Mouse (Mus musculus) CH12F3 (cell line): ENCODE measurements around the gene Cdh23.

Experiments
- in situ Hi-C: fragments of 300-500 bp; cut with MboI; formaldehyde crosslinking; loops from 2 replicates; pipeline ENCODE4 v1.14.3; 2020; ENCODE audit warnings: low sequenced_read_pairs

Gene Cdh23

GRCm38 (mm10) chr10:60498538-60498937 lies 197.8 kb downstream of the Cdh23 start:
- in situ Hi-C loops = no loop called here

DNA sequence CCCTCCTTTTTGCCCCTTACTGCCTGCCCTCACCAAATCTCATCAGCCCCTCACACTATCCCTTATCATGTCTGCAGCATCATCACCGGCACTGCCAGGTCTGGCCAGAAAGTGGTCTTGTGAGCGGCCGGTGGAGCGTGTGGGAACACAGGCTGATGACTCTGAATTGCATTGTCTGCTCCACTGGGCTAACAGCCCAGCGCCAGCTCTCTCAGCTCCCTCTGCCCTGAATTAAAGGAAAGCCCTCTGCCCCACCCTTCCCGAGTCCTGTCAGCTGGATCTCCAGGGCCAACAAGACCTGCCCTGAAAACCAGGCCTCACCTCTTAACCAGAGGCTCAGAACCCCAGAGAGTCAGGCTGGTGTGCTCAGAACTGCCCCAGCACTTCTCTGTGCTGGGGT lies 201.2 kb downstream of the Cdh23 start:
- in situ Hi-C loops = no loop called here

- in situ Hi-C loops = no loop called here
These were observed 204.8 kb downstream of the Cdh23 start for GRCm38 (mm10) chr10:60491538-60491937.

GRCm38 (mm10) chr10:60481381-60481780 lies 214.9 kb downstream of the Cdh23 start:
- in situ Hi-C loops = no loop called here

DNA sequence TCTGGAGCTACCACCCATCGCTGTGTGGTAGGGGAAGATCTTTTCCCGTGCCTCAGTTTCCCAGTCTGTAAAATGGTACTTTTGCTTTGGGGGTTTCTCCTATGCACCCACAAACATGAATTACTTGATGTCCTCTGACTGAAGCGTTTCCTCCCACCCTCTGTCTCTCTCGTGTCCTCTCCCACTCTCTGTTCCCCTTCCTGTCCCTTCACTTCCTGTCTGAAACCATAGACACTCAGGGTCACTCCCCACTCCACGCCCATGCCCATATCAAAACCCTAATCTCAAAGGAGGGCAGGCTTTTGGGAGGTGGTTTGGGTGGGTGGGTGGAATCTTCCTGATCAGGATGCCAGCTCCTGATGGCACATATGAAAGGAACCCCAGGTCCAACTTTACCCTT lies 221.7 kb downstream of the Cdh23 start:
- in situ Hi-C loops = no loop called here

- in situ Hi-C loops = no loop called here
These were observed 222.4 kb downstream of the Cdh23 start for GRCm38 (mm10) chr10:60473782-60474322.

DNA sequence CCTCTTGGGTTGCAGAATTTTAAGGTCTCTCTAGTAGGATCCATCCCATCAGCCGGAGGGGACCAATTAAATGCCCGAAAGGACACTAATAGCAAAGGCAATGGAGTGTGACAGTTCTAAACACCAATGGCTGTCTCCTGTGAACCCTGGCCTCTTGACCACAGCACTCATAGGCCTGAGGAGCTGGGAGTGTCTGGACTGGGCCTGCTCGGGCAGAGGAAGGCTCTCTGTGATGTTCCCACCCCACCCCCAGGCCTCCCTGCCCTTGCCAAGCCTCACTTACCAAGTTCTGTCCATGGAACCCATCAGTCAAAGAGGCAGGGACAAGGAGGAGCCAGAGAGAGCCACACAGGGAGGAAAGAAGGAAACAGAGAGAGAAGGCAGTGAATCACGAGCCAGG lies 228.5 kb downstream of the Cdh23 start:
- in situ Hi-C loops = no loop called here

DNA sequence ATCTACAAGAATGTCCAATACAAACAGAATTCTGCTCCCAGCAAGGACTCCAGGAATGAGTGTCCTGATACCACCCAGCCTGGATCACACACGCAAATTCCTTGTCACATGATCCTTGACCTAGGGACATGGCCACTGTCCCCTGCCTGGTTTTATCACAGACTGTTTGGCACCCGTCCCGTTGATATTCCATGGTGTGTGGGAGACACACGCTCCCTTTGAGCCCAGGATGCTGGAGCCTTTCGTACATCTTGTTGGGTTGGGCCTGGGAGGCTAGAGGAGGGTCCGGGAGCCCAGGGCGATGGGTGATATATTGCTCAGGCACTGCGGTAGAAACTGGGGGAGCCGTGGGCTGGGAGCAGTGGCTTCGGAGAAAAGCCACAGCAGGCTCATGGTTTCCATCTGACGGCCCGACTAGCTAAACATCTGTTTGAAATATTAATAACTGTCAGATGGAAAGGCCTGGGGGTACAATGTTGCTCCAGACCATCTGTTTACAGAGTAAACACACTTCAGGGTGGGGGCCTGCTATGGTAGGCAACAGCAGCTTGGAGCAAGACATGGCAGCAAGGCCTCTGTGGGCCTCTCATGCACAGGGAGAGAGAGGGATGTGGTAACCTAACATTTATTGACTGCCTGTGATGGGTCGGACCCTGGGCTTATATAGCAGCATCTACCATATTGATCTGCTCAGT lies 232.2 kb downstream of the Cdh23 start:
- in situ Hi-C loops = no loop called here

GRCm38 (mm10) chr10:60456662-60457397 lies 239.5 kb downstream of the Cdh23 start:
- in situ Hi-C loops = no loop called here

DNA sequence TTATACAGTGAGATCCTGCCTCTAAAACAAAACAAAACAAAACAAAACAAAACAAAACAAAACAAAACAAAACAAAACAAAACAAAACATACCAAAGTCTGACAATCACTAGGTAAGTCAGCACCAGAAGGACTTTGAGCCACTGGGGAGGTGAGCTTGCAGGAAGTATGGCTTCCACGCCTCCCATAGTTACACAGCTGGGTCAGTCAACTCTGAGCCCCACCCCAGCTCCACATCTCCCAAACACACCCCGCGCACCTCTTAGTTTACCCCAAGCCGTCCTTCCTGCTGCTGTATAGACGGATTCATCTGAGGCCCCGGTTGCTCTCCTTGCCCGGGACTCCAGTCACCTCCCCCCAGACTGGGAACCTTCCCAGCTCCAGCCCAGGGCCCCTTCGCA lies 241.1 kb downstream of the Cdh23 start:
- in situ Hi-C loops = no loop called here

- in situ Hi-C loops = no loop called here
These were observed 249.1 kb downstream of the Cdh23 start for GRCm38 (mm10) chr10:60447186-60447585.

DNA sequence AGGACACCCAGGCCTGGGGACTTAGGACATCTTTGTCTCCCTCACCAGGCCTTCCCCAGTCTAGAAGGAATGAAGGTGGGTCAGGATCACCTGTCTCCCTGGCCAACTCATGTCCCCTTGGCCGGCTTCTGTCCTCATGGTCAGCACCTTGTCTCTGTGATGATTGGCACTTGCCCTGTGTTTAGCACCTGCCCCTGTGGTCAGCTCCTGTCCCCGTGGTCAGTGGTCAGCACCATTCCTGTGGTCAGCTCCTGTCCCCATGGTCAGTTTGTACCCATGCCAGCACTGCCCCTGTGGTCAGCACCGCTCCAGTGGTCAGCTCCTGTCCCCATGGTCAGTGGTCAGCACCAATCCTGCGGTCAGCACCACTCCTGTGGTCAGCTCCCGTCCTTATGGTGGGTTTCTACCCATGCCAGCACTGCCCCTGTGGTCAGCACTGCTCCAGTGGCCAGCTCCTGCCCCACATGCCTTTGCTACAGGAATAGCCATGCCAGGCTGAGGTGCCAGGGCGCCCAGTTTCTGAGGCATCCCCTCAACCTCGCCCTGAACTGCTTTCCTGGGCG lies 251.2 kb downstream of the Cdh23 start:
- in situ Hi-C loops = no loop called here

- in situ Hi-C loops = no loop called here
These were observed 253.2 kb downstream of the Cdh23 start for GRCm38 (mm10) chr10:60443078-60443477.

- in situ Hi-C loops = no loop called here
These were observed 254.0 kb downstream of the Cdh23 start for GRCm38 (mm10) chr10:60442321-60442720.

DNA sequence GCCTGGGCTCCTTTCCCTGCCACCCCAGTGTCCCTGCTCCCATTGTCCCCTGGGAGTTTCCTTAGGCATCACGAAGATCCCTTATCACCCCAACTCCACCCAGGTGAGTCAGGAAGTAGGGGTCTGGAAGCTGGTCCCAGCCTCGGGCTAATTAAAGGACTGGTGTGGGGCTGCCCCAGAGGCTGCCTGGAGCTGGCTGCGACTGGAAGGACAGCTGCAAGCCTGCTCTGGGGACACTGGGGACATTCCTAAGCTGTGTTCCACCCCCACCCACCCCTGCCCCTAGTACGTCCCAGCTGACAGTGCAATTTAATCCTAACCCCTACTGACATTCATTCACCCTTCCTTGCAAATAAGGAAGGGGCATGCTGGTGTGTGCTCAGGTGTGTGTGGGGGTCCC lies 263.6 kb downstream of the Cdh23 start:
- in situ Hi-C loops = no loop called here

DNA sequence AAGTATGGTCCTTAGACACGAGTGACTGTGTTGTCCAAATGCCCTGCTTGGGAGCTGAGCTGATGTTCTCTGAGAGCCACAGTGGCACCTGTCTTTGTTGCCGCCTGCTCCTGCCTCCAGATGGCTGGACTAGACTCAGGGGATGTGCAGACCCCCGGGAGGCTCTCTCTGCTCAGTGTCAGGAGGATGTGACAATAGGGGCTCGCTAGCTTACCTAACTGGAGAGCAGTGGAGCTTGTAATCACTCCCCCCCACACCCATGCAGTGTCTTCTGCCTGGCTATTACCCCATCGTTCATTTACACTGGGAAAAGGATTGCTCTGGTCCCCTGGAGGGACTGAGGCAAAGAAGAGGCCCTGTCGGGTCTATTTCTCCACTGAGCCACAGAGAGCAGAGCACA lies 265.7 kb downstream of the Cdh23 start:
- in situ Hi-C loops = no loop called here

GRCm38 (mm10) chr10:60430001-60430400 lies 266.3 kb downstream of the Cdh23 start:
- in situ Hi-C loops = no loop called here

DNA sequence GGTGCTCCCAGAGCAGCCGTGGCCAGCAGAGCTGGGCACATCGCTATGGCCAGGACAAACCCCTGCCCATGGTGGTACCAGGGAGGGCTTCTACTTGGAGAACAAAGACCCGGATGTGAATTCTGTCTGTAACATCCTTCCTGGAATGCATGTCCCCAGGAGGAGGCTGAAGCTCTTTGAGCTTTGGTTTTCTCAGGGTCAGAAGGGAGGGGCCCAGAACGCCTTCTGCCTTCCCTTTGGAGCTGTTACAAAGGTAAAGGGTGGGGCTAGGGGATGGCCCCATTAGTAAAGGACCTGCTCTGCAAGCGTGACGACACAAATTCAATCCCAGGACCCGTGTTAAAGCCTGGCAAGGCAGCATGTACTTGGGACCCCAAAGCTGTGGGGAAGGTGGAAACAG lies 273.5 kb downstream of the Cdh23 start:
- in situ Hi-C loops = no loop called here

DNA sequence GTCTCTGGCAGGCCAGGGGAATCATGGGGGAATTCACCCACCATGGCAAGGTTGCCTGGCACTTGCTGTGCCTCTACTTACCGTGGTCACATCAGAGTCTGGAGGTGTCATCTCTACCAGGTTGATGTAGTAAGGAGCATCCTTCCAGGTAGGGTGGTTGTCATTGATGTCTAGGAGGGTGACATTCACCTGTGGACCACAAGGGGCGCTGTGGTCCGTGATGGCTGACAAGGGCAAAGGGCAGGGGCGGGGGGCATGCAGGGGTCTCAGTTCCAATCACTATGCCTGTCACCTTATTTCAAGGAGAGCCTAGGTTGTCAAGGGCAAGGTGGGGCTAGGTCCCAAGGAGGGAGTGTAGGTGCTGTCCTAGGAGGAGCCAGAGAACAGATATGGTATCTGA lies 276.7 kb downstream of the Cdh23 start:
- in situ Hi-C loops = no loop called here

DNA sequence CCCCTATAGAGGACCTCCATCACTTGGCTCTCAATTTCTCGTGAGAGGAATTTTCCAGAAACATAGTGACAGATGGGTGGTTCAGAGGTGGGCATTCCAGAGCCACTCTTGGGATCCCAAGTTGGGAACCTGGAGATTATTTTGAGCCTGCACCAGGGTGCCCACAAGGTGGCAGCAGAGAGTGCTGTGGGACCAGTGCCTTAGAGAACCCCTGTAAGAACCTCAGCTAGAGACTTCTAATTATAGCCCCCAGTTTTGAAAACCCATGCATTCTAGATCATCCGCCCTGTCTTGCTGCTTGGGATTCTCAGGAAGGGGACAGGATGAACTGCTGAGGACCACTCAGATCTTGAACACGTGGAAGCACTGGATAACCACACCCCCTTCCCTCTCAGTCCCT lies 278.2 kb downstream of the Cdh23 start:
- in situ Hi-C loops = no loop called here

GRCm38 (mm10) chr10:60417041-60417440 lies 279.2 kb downstream of the Cdh23 start:
- in situ Hi-C loops = no loop called here

- in situ Hi-C loops = loop anchor here (5.0 kb wide), 1 partner anchor 339 kb away; the partner anchor contains the start of gene Slc29a3
These were observed 282.5 kb downstream of the Cdh23 start for GRCm38 (mm10) chr10:60413756-60414155.
